Mouse (Mus musculus) bone marrow macrophage, adult 2 months (primary cell): ENCODE results near the gene Cep170b.

Source experiments
- CTCF ChIP-seq: IDR thresholded peaks from 2 replicates; pipeline ENCODE4 v1.5.1; 2012; ENCODE audit warnings: low read depth, mild to moderate bottlenecking, low read length, moderate library complexity
- POLR2A ChIP-seq: IDR thresholded peaks from 2 replicates; pipeline ENCODE4 v1.6.1; 2012; ENCODE audit warnings: mild to moderate bottlenecking, low read depth, low read length, borderline replicate concordance

- no peak for TF ChIP-seq CTCF
- TF ChIP-seq POLR2A = no peak
Measured at GRCm38 (mm10) chr12:112768166-112768565, 47.9 kb downstream of the Cep170b start.
